Mouse (Mus musculus) spleen, adult 12 weeks (tissue): ENCODE results near the gene Psmd12.

ENCODE experiments used
- DNase-seq: peaks from one replicate; pipeline ENCODE4 v3.0.0; 2022; ENCODE audit warnings: low spot score

The Psmd12 gene

GRCm38 (mm10) chr11:107479053-107479861, at the start of gene Psmd12:
Gene Psmd12, plus strand, starts transcription at chr11:107479484.
- DNase-seq = peak; percentile 98

- DNase-seq = no peak
Measured at GRCm38 (mm10) chr11:107431197-107431965, 47.9 kb upstream of the Psmd12 start.

- no peak for DNase-seq
Measured at GRCm38 (mm10) chr11:107435776-107436449, 43.4 kb upstream of the Psmd12 start.

GRCm38 (mm10) chr11:107437723-107438122, 41.6 kb upstream of the Psmd12 start:
- DNase-seq = no peak

- no peak for DNase-seq
Measured at GRCm38 (mm10) chr11:107438140-107438539, 41.1 kb upstream of the Psmd12 start.

GRCm38 (mm10) chr11:107441050-107441449, 38.2 kb upstream of the Psmd12 start:
- DNase-seq = no peak

- no peak for DNase-seq
Measured at GRCm38 (mm10) chr11:107443121-107444095, 35.9 kb upstream of the Psmd12 start.

GRCm38 (mm10) chr11:107445683-107446082, 33.6 kb upstream of the Psmd12 start:
- no peak for DNase-seq

- no peak for DNase-seq
Measured at GRCm38 (mm10) chr11:107446650-107447049, 32.6 kb upstream of the Psmd12 start.

GRCm38 (mm10) chr11:107447349-107447748, 31.9 kb upstream of the Psmd12 start:
- DNase-seq = no peak

GRCm38 (mm10) chr11:107447915-107448314, 31.4 kb upstream of the Psmd12 start:
- DNase-seq = no peak

GRCm38 (mm10) chr11:107449169-107449910, 29.9 kb upstream of the Psmd12 start:
- DNase-seq = no peak

GRCm38 (mm10) chr11:107450097-107450496, 29.2 kb upstream of the Psmd12 start:
- DNase-seq = no peak

GRCm38 (mm10) chr11:107451106-107451505, 28.2 kb upstream of the Psmd12 start:
- DNase-seq = peak; percentile 58

GRCm38 (mm10) chr11:107452053-107452452, 27.2 kb upstream of the Psmd12 start:
- DNase-seq = no peak

GRCm38 (mm10) chr11:107454546-107455462, 24.5 kb upstream of the Psmd12 start:
- DNase-seq = no peak

GRCm38 (mm10) chr11:107457282-107457681, 22.0 kb upstream of the Psmd12 start:
- no peak for DNase-seq

- no peak for DNase-seq
Measured at GRCm38 (mm10) chr11:107458286-107458685, 21.0 kb upstream of the Psmd12 start.

GRCm38 (mm10) chr11:107458986-107459385, 20.3 kb upstream of the Psmd12 start:
- DNase-seq = no peak

GRCm38 (mm10) chr11:107459828-107460227, 19.5 kb upstream of the Psmd12 start:
- DNase-seq = no peak
